Mouse (Mus musculus) forebrain, embryonic 14.5 days (tissue): ENCODE data around the gene Slc9a9. TPM values are rescaled to one million over a fixed set of nuclear protein-coding genes. Genes with fewer than 3 reads are reported as not detected.

Source experiments
- ATAC-seq: fragments of 200-750 bp; cut with Nextera tagmentation; 2 replicates; pipeline ENCODE4 v1.8.0; 2017; ENCODE audit warnings: mild to moderate bottlenecking, moderate library complexity
- DNase-seq: peaks from one replicate; pipeline ENCODE4 v3.0.0-alpha.2; 2015; ENCODE audit warnings: low spot score
- H3K27ac ChIP-seq: fragments of 300-500 bp; sonication (generic); 2 replicates; pipeline ENCODE4 v1.5.1; 2014; ENCODE audit warnings: low read depth, mild to moderate bottlenecking, control low read depth, low read length, moderate library complexity
- H3K27me3 ChIP-seq: fragments of 300-500 bp; sonication (generic); replicated peaks from 2 replicates; pipeline ENCODE4 v1.6.1; 2014; ENCODE audit warnings: low read length, control low read depth, mixed read lengths; ENCODE audit not compliant: control insufficient read depth, insufficient read depth
- H3K36me3 ChIP-seq: fragments of 300-500 bp; sonication (generic); 2 replicates; pipeline ENCODE4 v1.6.1; 2014; ENCODE audit warnings: low read length, control low read depth; ENCODE audit not compliant: control insufficient read depth, insufficient read depth
- H3K4me1 ChIP-seq: fragments of 300-500 bp; sonication (generic); 2 replicates; pipeline ENCODE4 v1.6.1; 2014; ENCODE audit warnings: antibody characterized with exemption, low read length, control low read depth; ENCODE audit not compliant: control insufficient read depth, insufficient read depth
- H3K4me2 ChIP-seq: fragments of 300-500 bp; sonication (generic); 2 replicates; pipeline ENCODE4 v1.6.1; 2014; ENCODE audit warnings: mild to moderate bottlenecking, control low read depth, low read length
- H3K4me3 ChIP-seq: fragments of 300-500 bp; sonication (generic); 2 replicates; pipeline ENCODE4 v1.5.1; 2014; ENCODE audit warnings: low read depth, low read length, control low read depth
- H3K9ac ChIP-seq: fragments of 300-500 bp; sonication (generic); 2 replicates; pipeline ENCODE4 v1.6.1; 2014; ENCODE audit warnings: mild to moderate bottlenecking, low read length, control low read depth, moderate library complexity
- H3K9me3 ChIP-seq: fragments of 300-500 bp; sonication (generic); replicated peaks from 2 replicates; pipeline ENCODE4 v1.6.1; 2016; ENCODE audit warnings: low read length, control low read depth, mixed read lengths; ENCODE audit not compliant: control insufficient read depth
- WGBS: fragments of 180-500 bp; shearing (Covaris S2); extraction: QIAGEN DNeasy Blood & Tissue Kit; methylation state at CpG from one replicate; pipeline ENCODE4 v1.1.7; 2014; 5-methylcytosine and 5-hydroxymethylcytosine counted together
- polyA plus RNA-seq: library from polyadenylated mRNA; unstranded; fragments of >200 nt; fragmentation: Nextera tagmentation; extraction: Ambion mirVana; gene quantifications from 2 replicates; pipeline ENCODE4 v1.2.1, GENCODE M21; 2014

Slc9a9 gene
- polyA plus RNA-seq, 1 experiment from 2014 or later, result 3.7 TPM

DNA sequence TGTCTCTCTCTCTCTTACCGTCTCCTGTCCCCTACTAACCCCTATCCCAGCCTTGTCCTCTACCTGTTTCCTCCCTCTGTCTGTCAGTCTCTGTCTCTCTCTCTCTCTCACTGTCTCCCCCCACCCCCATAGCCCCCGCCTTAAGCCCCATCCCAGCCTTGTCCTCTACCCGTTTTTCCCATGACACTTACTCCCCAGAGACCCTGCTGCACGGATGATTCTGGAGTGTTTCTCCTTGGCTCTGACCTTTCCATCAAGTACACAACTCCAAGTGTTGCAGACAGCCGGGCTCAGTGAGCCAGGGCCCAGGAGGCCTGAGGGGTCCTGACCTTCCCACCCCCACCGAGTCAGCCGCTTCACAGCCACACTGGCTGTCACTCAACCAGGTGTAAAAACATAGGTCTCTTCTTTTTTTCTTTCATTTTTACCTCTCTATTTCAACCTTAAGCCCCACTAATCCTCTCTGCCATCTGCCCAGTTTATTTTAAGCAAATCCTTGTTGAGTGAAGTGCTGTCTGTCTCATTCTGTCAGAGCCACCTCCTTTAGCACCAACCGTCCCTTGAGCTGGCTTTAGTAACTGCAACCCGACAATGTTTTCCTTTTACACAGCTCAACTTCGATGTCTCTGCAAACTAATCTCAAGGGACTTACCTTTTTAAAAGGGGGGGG is 32.4 kb downstream of the Slc9a9 start:
- no peak overlapping the region for H3K27ac ChIP-seq
- DNase-seq, result no peak
- WGBS, result 59% methylated on average over 10 of the region's 10 CpGs

DNA sequence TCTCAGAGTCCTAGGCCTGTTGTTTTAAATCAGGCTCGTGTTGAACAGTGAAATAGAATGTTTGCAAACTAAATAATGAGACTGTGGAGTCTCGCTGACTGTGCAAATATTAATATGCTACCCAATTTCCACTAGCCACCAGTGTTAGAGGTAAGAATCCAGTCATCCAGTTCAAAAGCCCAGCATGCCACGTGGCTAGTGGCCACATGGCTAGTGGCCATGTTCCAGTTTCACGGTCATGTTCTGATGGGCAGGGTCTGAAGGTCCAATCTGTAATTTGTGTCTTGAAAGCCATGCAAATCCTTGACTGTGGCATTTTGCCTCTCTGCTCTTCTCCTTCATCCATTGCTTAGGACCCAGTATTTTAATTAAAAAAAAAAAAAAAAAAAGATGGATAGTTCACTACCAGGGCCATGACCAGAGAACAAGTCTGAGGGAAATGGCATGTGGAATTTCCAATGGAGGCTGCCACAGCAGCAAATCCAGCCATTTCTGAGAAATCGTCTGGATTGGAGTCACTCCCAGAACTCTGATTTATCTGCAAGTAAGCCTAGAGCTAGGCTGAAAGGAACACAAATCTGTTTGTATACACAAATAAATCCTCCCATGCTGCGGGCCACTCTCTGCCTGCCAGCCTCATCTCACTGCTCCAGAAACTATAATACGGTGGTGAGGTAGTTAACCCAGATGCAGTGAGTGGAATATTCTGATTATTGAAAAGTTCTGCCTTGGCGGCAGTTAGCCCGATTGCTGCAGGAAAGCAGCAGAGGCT is 35.5 kb downstream of the Slc9a9 start:
- Histone ChIP-seq H3K27me3 (no peaks in the 10 kb centered on the region), H3K9me3 (no peaks in the 10 kb centered on the region), H3K36me3 (no peaks in the 10 kb centered on the region), H3K4me2 (no peak overlapping the region), H3K4me1 (no peaks in the 10 kb centered on the region), H3K9ac (no peak overlapping the region), H3K27ac (no peak overlapping the region), H3K4me3 (no peak overlapping the region)
- ATAC-seq, result no peak
- peak; percentile 10 for DNase-seq
- WGBS, result 87% methylated on average over 9 of the region's 9 CpGs

More for the DNA sequence above, 32.4 kb downstream of the Slc9a9 start:
- H3K9me3 ChIP-seq, result no peaks in the 10 kb centered on the region
- no peak overlapping the region for H3K9ac ChIP-seq
- H3K4me2 ChIP-seq, result no peak overlapping the region
- H3K4me3 ChIP-seq, result no peak overlapping the region
- no peaks in the 10 kb centered on the region for H3K27me3 ChIP-seq
- ATAC-seq, result 0 out of 2 replicates have a peak, but pooled peaks have one; percentile 27
- H3K4me1 ChIP-seq, result no peaks in the 10 kb centered on the region
- H3K36me3 ChIP-seq, result no peaks in the 10 kb centered on the region

DNA sequence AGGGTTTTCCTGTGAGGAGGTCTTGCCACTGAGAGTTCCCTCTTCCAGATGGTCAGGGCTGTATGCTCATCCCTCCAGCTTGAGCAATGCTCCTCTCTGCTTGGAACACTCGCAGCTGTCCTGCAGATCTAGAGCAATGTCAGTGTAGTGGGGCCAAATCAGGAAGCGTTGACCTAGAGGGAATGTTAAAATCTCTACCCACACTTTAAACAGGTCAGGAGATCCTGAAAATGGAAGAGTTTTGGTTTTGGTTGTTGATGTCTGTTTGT is 36.0 kb downstream of the Slc9a9 start:
- no peak for ATAC-seq
- WGBS, result 87% methylated on average over 2 of the region's 2 CpGs

GRCm38 (mm10) chr9:94712084-94712483 is 42.4 kb downstream of the Slc9a9 start:
- Histone ChIP-seq H3K4me3 (no peak overlapping the region), H3K9ac (no peak overlapping the region), H3K27me3 (no peaks in the 10 kb centered on the region), H3K27ac (no peak overlapping the region), H3K36me3 (no peaks in the 10 kb centered on the region), H3K4me2 (no peak overlapping the region), H3K4me1 (no peaks in the 10 kb centered on the region), H3K9me3 (no peaks in the 10 kb centered on the region)
- ATAC-seq, result no peak
- no peak for DNase-seq
- WGBS, result 87% methylated on average over 5 of the region's 5 CpGs

More for the DNA sequence above, 36.0 kb downstream of the Slc9a9 start:
- H3K4me1 ChIP-seq, result no peaks in the 10 kb centered on the region
- no peak for DNase-seq
- no peak overlapping the region for H3K4me2 ChIP-seq
- no peaks in the 10 kb centered on the region for H3K27me3 ChIP-seq
- H3K9ac ChIP-seq, result no peak overlapping the region
- H3K4me3 ChIP-seq, result no peak overlapping the region
- no peaks in the 10 kb centered on the region for H3K36me3 ChIP-seq
- H3K27ac ChIP-seq, result no peak overlapping the region
- no peaks in the 10 kb centered on the region for H3K9me3 ChIP-seq

- no peak overlapping the region for H3K9ac ChIP-seq
- 83% methylated on average over 2 of the region's 2 CpGs for WGBS
- no peaks in the 10 kb centered on the region for H3K9me3 ChIP-seq
- H3K4me3 ChIP-seq, result no peak overlapping the region
- no peaks in the 10 kb centered on the region for H3K27me3 ChIP-seq
- H3K36me3 ChIP-seq, result no peaks in the 10 kb centered on the region
- H3K4me1 ChIP-seq, result no peaks in the 10 kb centered on the region
- DNase-seq, result no peak
- no peak overlapping the region for H3K4me2 ChIP-seq
- no peak overlapping the region for H3K27ac ChIP-seq
- ATAC-seq, result no peak
Observed at GRCm38 (mm10) chr9:94716695-94717094, 47.0 kb downstream of the Slc9a9 start.

- H3K27me3 ChIP-seq, result no peaks in the 10 kb centered on the region
- no peak for DNase-seq
- no peak for ATAC-seq
- no peak overlapping the region for H3K27ac ChIP-seq
- no peak overlapping the region for H3K4me3 ChIP-seq
- H3K4me1 ChIP-seq, result no peaks in the 10 kb centered on the region
- WGBS, result 28% methylated on average over 2 of the region's 2 CpGs
- H3K9ac ChIP-seq, result no peak overlapping the region
- no peaks in the 10 kb centered on the region for H3K36me3 ChIP-seq
- no peak overlapping the region for H3K4me2 ChIP-seq
- no peaks in the 10 kb centered on the region for H3K9me3 ChIP-seq
Observed at GRCm38 (mm10) chr9:94723631-94724030, 53.9 kb downstream of the Slc9a9 start.

- H3K27ac ChIP-seq, result no peak overlapping the region
- ATAC-seq (no peak), DNase-seq (no peak)
- H3K4me2 ChIP-seq, result no peak overlapping the region
- no peak overlapping the region for H3K4me3 ChIP-seq
- WGBS, result 79% methylated on average over 5 of the region's 5 CpGs
- no peaks in the 10 kb centered on the region for H3K36me3 ChIP-seq
- no peaks in the 10 kb centered on the region for H3K4me1 ChIP-seq
- H3K9me3 ChIP-seq, result no peaks in the 10 kb centered on the region
- H3K27me3 ChIP-seq, result no peaks in the 10 kb centered on the region
- no peak overlapping the region for H3K9ac ChIP-seq
Observed at GRCm38 (mm10) chr9:94725121-94725520, 55.4 kb downstream of the Slc9a9 start.

DNA sequence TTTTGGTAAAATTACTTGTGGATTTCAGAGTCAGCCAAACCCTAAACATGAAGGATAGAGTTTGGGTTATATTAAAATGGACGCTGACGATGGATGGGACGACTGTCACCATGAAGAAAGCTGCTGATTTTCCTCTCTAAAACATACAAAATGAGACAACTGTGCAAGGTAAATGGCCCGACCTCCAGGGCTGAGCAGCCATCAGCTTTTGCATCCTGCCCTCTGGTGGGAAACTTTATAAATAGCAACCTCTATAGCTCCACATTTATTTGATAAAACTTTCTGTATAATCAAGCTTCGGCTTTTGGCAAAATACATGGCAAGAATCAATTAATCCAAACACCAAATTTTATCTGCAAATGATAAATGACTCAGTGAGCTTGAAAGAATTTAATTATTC is 57.7 kb downstream of the Slc9a9 start:
- ATAC-seq, result 0 out of 2 replicates have a peak, but pooled peaks have one; percentile 55

DNA sequence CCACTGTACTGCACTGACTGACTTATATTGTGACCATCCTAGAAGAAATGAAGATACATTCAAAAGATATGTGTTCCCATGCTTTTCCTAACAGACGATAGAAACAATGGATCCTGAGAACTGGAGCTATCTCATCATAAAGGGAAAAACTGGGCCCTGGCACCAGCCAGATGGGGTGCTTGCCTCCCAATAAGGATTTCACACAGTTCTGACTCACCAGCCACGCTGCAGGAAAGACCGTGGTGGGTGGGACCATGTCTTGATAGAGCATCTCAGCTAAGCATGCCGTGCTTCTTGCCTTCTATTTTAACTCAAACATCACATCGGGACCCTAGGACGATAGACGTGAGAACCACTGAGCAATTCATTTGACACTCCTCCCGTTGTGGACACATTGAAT is 60.7 kb downstream of the Slc9a9 start:
- no peaks in the 10 kb centered on the region for H3K4me1 ChIP-seq
- WGBS, result 95% methylated on average over 8 of the region's 8 CpGs
- H3K27ac ChIP-seq, result no peak overlapping the region
- H3K27me3 ChIP-seq, result no peaks in the 10 kb centered on the region
- H3K4me2 ChIP-seq, result no peak overlapping the region
- H3K9me3 ChIP-seq, result no peaks in the 10 kb centered on the region
- ATAC-seq, result no peak
- no peak overlapping the region for H3K4me3 ChIP-seq
- no peak for DNase-seq
- H3K9ac ChIP-seq, result no peak overlapping the region
- H3K36me3 ChIP-seq, result no peaks in the 10 kb centered on the region

More for the DNA sequence above, 57.7 kb downstream of the Slc9a9 start:
- Histone ChIP-seq H3K9ac (no peak overlapping the region), H3K4me2 (no peak overlapping the region), H3K4me1 (no peaks in the 10 kb centered on the region), H3K36me3 (no peaks in the 10 kb centered on the region), H3K27me3 (no peaks in the 10 kb centered on the region), H3K27ac (no peak overlapping the region), H3K9me3 (no peaks in the 10 kb centered on the region), H3K4me3 (no peak overlapping the region)
- 43% methylated on average over 5 of the region's 5 CpGs for WGBS
- peak; percentile 67 for DNase-seq
